Mouse (Mus musculus): ENCODE data around the gene Cyb5rl. TPM values are rescaled to one million over a fixed set of nuclear protein-coding genes. Genes with fewer than 3 reads are reported as not detected.

Gene Cyb5rl
- polyA plus RNA-seq, 1 experiment from 2014 or later, result 3.6 TPM

DNA sequence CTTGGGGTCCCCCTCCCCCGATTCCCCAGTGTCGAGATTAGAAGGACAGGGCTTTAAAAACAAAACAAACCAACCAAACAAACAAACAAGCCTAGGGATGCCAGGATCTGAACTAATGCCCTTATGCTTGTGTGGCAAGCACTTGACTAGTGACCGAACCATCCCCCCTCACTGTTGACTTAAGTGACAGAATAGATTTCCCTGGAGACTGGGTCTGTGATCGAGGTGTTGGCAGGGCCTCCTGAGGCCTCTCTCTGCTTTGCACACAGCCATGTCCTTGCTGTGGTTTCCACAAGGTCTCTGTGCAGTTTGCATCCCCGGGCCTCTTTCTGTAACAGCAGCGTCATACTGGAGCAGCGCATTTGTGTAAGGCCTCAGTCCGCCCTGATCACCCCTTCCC is 62.6 kb downstream of the Cyb5rl start:
- Histone ChIP-seq H3K9me3 (ENCODE audit: control insufficient read depth) (no peaks in the 10 kb centered on the region), H3K4me3 (ENCODE audit: low read depth, low read length) (no peak overlapping the region), H3K4me2 (replicated peaks; ENCODE audit: low read depth) (no peak overlapping the region), H3K36me3 (ENCODE audit: control insufficient read depth, insufficient read depth) (no peaks in the 10 kb centered on the region), H3K9ac (ENCODE audit: low read depth, low read length) (no peak overlapping the region), H3K27me3 (replicated peaks; ENCODE audit: control insufficient read depth, insufficient read depth, low read length) (no peaks in the 10 kb centered on the region), H3K27ac (ENCODE audit: low read depth, low read length) (no peak overlapping the region), H3K4me1 (replicated peaks; ENCODE audit: control insufficient read depth, insufficient read depth, low read length) (no peaks in the 10 kb centered on the region)
- ATAC-seq, result no peak
- 82% methylated on average over 8 of the region's 8 CpGs for WGBS
- no peak for TF ChIP-seq CTCF (IDR thresholded peaks at IDR 0.05; ENCODE audit: low read depth)

- H3K27ac ChIP-seq (ENCODE audit: low read depth, low read length), result no peak overlapping the region
- no peak for ATAC-seq
These were observed 63.7 kb downstream of the Cyb5rl start for GRCm38 (mm10) chr4:107130534-107130933.

DNA sequence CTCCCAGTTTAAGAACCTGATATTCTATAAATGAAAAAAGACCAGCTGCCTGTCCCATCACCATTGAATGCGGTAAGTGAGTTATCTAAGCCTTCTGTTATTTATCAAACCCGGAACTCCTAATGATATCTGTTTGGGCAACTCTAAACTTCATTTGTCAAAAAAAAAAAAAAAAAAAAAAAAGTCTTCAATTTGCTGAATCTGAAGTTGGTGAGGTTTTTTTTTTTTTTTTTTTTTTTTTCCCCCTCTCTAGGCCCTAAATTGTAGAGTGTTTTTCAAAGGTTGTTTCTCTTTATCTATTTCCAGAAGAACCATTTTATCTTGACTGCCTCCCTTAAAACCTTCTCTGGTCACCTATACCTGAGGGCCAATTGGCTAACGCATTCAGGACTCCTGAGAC is 68.1 kb downstream of the Cyb5rl start:
- Histone ChIP-seq H3K9ac (ENCODE audit: low read depth, low read length) (no peak overlapping the region), H3K4me2 (replicated peaks; ENCODE audit: low read depth) (no peak overlapping the region), H3K27me3 (replicated peaks; ENCODE audit: control insufficient read depth, insufficient read depth, low read length) (no peaks in the 10 kb centered on the region), H3K36me3 (ENCODE audit: control insufficient read depth, insufficient read depth) (peaks cover 9% of the 10 kb centered on the region; the same call in 1 of the 2 replicates), H3K9me3 (ENCODE audit: control insufficient read depth) (no peaks in the 10 kb centered on the region), H3K27ac (ENCODE audit: low read depth, low read length) (no peak overlapping the region), H3K4me3 (ENCODE audit: low read depth, low read length) (no peak overlapping the region), H3K4me1 (replicated peaks; ENCODE audit: control insufficient read depth, insufficient read depth, low read length) (no peaks in the 10 kb centered on the region)
- 84% methylated on average over 3 of the region's 3 CpGs for WGBS
- ATAC-seq, result no peak
- TF ChIP-seq CTCF (IDR thresholded peaks at IDR 0.05; ENCODE audit: low read depth), result no peak

More at GRCm38 (mm10) chr4:107130534-107130933, 63.7 kb downstream of the Cyb5rl start:
- WGBS, result 36% methylated on average over 9 of the region's 9 CpGs
- Histone ChIP-seq H3K36me3 (ENCODE audit: control insufficient read depth, insufficient read depth) (no peaks in the 10 kb centered on the region), H3K9ac (ENCODE audit: low read depth, low read length) (no peak overlapping the region), H3K4me1 (replicated peaks; ENCODE audit: control insufficient read depth, insufficient read depth, low read length) (no peaks in the 10 kb centered on the region), H3K4me2 (replicated peaks; ENCODE audit: low read depth) (no peak overlapping the region), H3K9me3 (ENCODE audit: control insufficient read depth) (no peaks in the 10 kb centered on the region), H3K4me3 (ENCODE audit: low read depth, low read length) (no peak overlapping the region), H3K27me3 (replicated peaks; ENCODE audit: control insufficient read depth, insufficient read depth, low read length) (no peaks in the 10 kb centered on the region)
- TF ChIP-seq CTCF (IDR thresholded peaks at IDR 0.05; ENCODE audit: low read depth), result no peak

GRCm38 (mm10) chr4:107135663-107136062 is 68.9 kb downstream of the Cyb5rl start:
- Histone ChIP-seq H3K4me2 (replicated peaks; ENCODE audit: low read depth) (no peak overlapping the region), H3K9me3 (ENCODE audit: control insufficient read depth) (no peaks in the 10 kb centered on the region), H3K4me1 (replicated peaks; ENCODE audit: control insufficient read depth, insufficient read depth, low read length) (no peaks in the 10 kb centered on the region), H3K4me3 (ENCODE audit: low read depth, low read length) (no peak overlapping the region), H3K27ac (ENCODE audit: low read depth, low read length) (no peak overlapping the region), H3K9ac (ENCODE audit: low read depth, low read length) (no peak overlapping the region), H3K36me3 (ENCODE audit: control insufficient read depth, insufficient read depth) (peaks cover 9% of the 10 kb centered on the region; the same call in 1 of the 2 replicates), H3K27me3 (replicated peaks; ENCODE audit: control insufficient read depth, insufficient read depth, low read length) (no peaks in the 10 kb centered on the region)
- no peak for ATAC-seq
- WGBS, result 66% methylated on average over 5 of the region's 5 CpGs
- TF ChIP-seq CTCF (IDR thresholded peaks at IDR 0.05; ENCODE audit: low read depth), result no peak

- no peak overlapping the region for H3K4me2 ChIP-seq (replicated peaks; ENCODE audit: low read depth)
- H3K9ac ChIP-seq (ENCODE audit: low read depth, low read length), result no peak overlapping the region
- no peaks in the 10 kb centered on the region for H3K9me3 ChIP-seq (ENCODE audit: control insufficient read depth)
- WGBS, result 49% methylated on average over 3 of the region's 3 CpGs
- no peak overlapping the region for H3K27ac ChIP-seq (ENCODE audit: low read depth, low read length)
- H3K27me3 ChIP-seq (replicated peaks; ENCODE audit: control insufficient read depth, insufficient read depth, low read length), result no peaks in the 10 kb centered on the region
- no peak for ATAC-seq
- no peak overlapping the region for H3K4me3 ChIP-seq (ENCODE audit: low read depth, low read length)
- H3K36me3 ChIP-seq (ENCODE audit: control insufficient read depth, insufficient read depth), result peaks cover 9% of the 10 kb centered on the region; the same call in 1 of the 2 replicates
- H3K4me1 ChIP-seq (replicated peaks; ENCODE audit: control insufficient read depth, insufficient read depth, low read length), result no peaks in the 10 kb centered on the region
- TF ChIP-seq CTCF (IDR thresholded peaks at IDR 0.05; ENCODE audit: low read depth), result no peak
These were observed 69.7 kb downstream of the Cyb5rl start for GRCm38 (mm10) chr4:107136531-107136930.

Other genes with a start within 250 kb of the Cyb5rl start
- gene Ssbp3, start 156.3 kb upstream of the Cyb5rl start, polyA plus RNA-seq (2015; fragmentation: Nextera tagmentation; extraction: Ambion mirVana), result 42.8 and 45.2 TPM in 2 replicates
- 51.4 and 52.8 TPM in 2 replicates for gene Mrpl37, start 120 bp upstream of the Cyb5rl start, polyA plus RNA-seq (2015; fragmentation: Nextera tagmentation; extraction: Ambion mirVana)
- not detected in 2 replicates for gene Cdcp2, start 29.9 kb downstream of the Cyb5rl start, polyA plus RNA-seq (2015; fragmentation: Nextera tagmentation; extraction: Ambion mirVana)
- 560 and 584 TPM in 2 replicates for gene Tmem59, start 111.4 kb downstream of the Cyb5rl start, polyA plus RNA-seq (2015; fragmentation: Nextera tagmentation; extraction: Ambion mirVana)
- 16.6 and 17.7 TPM in 2 replicates for gene Tceanc2, start 112.1 kb downstream of the Cyb5rl start, polyA plus RNA-seq (2015; fragmentation: Nextera tagmentation; extraction: Ambion mirVana)
- gene Ldlrad1, start 142.2 kb downstream of the Cyb5rl start, polyA plus RNA-seq (2015; fragmentation: Nextera tagmentation; extraction: Ambion mirVana), result not detected in 2 replicates
- gene Lrrc42, start 186.5 kb downstream of the Cyb5rl start, polyA plus RNA-seq (2015; fragmentation: Nextera tagmentation; extraction: Ambion mirVana), result 27.7 and 29.5 TPM in 2 replicates
- gene Hspb11, start 186.6 kb downstream of the Cyb5rl start, polyA plus RNA-seq (2015; fragmentation: Nextera tagmentation; extraction: Ambion mirVana), result 25.5 and 27.0 TPM in 2 replicates
- gene Dio1, start 240.2 kb downstream of the Cyb5rl start, polyA plus RNA-seq (2015; fragmentation: Nextera tagmentation; extraction: Ambion mirVana), result 59.7 and 67.4 TPM in 2 replicates
- 127 and 147 TPM in 2 replicates for gene Yipf1, start 247.4 kb downstream of the Cyb5rl start, polyA plus RNA-seq (2015; fragmentation: Nextera tagmentation; extraction: Ambion mirVana)

Data from intestine, postnatal 0 days (tissue).